In the genomic region with DNA sequence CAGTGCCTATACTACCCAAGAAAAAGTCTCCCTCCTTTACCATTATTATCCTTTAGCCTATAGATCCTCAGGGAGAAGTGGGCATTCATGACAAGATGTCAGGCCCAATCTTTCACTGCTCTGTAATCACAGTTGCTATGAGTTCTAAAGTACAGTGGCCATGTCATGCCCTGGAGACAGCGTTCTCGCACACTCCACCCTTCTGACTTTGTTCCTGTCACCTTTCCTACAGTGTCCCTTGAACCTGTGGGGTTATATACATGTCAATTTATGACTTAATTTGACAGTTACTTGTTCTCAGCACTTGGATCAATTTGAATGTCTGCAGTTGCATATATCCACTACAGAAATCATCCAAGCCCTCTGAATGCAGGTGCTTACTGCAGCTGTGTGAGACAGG, we compare ENCODE assay signal across 29 mouse cellular contexts. TPM values are rescaled to one million over a fixed set of nuclear protein-coding genes. Genes with fewer than 3 reads are reported as not detected.
DNase-seq lines count a peak whose midpoint lies in the region; ATAC-seq and TF ChIP-seq lines count a peak whose summit lies in the region.
"Had no signal": no experiment of that assay in that cellular context is flagged by ENCODE, and none has a peak within 500 bp of the region (broad histone marks: within the 10 kb centered on the region; RNA-seq: fewer than 3 reads in every experiment).

No protein-coding gene starts in this region.

- TF ChIP-seq CTCF in liver, postnatal 0 days (IDR thresholded peaks at IDR 0.05; ENCODE audit: low read depth), result no peak
- TF ChIP-seq CTCF in intestine, postnatal 0 days (IDR thresholded peaks at IDR 0.05; ENCODE audit: low read depth), result no peak

- no peak overlapping the region for H3K9ac ChIP-seq in liver, postnatal 0 days (replicated peaks)
- H3K9ac ChIP-seq in liver, embryonic 12.5 days, result no peak overlapping the region
- H3K9ac ChIP-seq in intestine, postnatal 0 days (ENCODE audit: low read depth, low read length), result no peak overlapping the region
- H3K9ac ChIP-seq: embryonic facial prominence, embryonic 13.5 days; embryonic facial prominence, embryonic 15.5 days; forebrain, embryonic 12.5 days had no signal

- H3K4me2 ChIP-seq in liver, postnatal 0 days (ENCODE audit: low read depth, low read length), result no peak overlapping the region
- H3K4me2 ChIP-seq in liver, embryonic 12.5 days, result no peak overlapping the region
- H3K4me2 ChIP-seq in intestine, postnatal 0 days (replicated peaks; ENCODE audit: low read depth), result no peak overlapping the region
- H3K4me2 ChIP-seq: embryonic facial prominence, embryonic 13.5 days; embryonic facial prominence, embryonic 15.5 days; forebrain, embryonic 12.5 days had no signal

- ATAC-seq in liver, postnatal 0 days, result no peak
- ATAC-seq in liver, embryonic 12.5 days, result no peak
- ATAC-seq in intestine, postnatal 0 days, result peak; percentile 76; the same call in 1 of the 2 replicates
- ATAC-seq: forebrain, embryonic 14.5 days; Patski had no signal

- H3K27ac ChIP-seq in heart, embryonic 10.5 days, result no peak overlapping the region
- H3K27ac ChIP-seq in liver, postnatal 0 days (ENCODE audit: low read depth), result 0 out of 2 replicates have a peak overlapping the region, but pooled peaks have one; percentile 4
- H3K27ac ChIP-seq in liver, embryonic 12.5 days, result no peak overlapping the region
- peak overlapping the region; percentile 60 for H3K27ac ChIP-seq in intestine, postnatal 0 days (ENCODE audit: low read depth, low read length)
- H3K27ac ChIP-seq: embryonic facial prominence, embryonic 13.5 days; embryonic facial prominence, embryonic 15.5 days; forebrain, embryonic 10.5 days; forebrain, embryonic 12.5 days had no signal

- no peak for TF ChIP-seq EP300 in liver, postnatal 0 days (IDR thresholded peaks at IDR 0.05; ENCODE audit: low read depth)

- no peaks in the 10 kb centered on the region for H3K27me3 ChIP-seq in heart, embryonic 10.5 days (ENCODE audit: insufficient read depth, poor library complexity, severe bottlenecking)
- no peaks in the 10 kb centered on the region for H3K27me3 ChIP-seq in liver, postnatal 0 days (ENCODE audit: insufficient read depth, low read length)
- no peaks in the 10 kb centered on the region for H3K27me3 ChIP-seq in liver, embryonic 12.5 days (replicated peaks)
- H3K27me3 ChIP-seq in intestine, postnatal 0 days (replicated peaks; ENCODE audit: control insufficient read depth, insufficient read depth, low read length), result no peaks in the 10 kb centered on the region
- H3K27me3 ChIP-seq: CH12.LX; embryonic facial prominence, embryonic 13.5 days; embryonic facial prominence, embryonic 15.5 days; forebrain, embryonic 12.5 days; Patski had no signal

- H3K4me3 ChIP-seq in heart, embryonic 10.5 days, result no peak overlapping the region
- no peak overlapping the region for H3K4me3 ChIP-seq in liver, postnatal 0 days (ENCODE audit: low read depth, low read length)
- H3K4me3 ChIP-seq in liver, embryonic 12.5 days, result no peak overlapping the region
- no peak overlapping the region for H3K4me3 ChIP-seq in intestine, postnatal 0 days (ENCODE audit: low read depth, low read length)
- H3K4me3 ChIP-seq: embryonic facial prominence, embryonic 13.5 days; embryonic facial prominence, embryonic 15.5 days; erythroblast, embryonic 14.5 days; forebrain, embryonic 10.5 days; forebrain, embryonic 12.5 days had no signal

- H3K36me3 ChIP-seq in heart, embryonic 10.5 days, result no peaks in the 10 kb centered on the region
- no peaks in the 10 kb centered on the region for H3K36me3 ChIP-seq in liver, postnatal 0 days (replicated peaks; ENCODE audit: insufficient read depth, low read length)
- no peaks in the 10 kb centered on the region for H3K36me3 ChIP-seq in liver, embryonic 12.5 days
- H3K36me3 ChIP-seq in intestine, postnatal 0 days (ENCODE audit: control insufficient read depth, insufficient read depth), result no peaks in the 10 kb centered on the region
- H3K36me3 ChIP-seq: embryonic facial prominence, embryonic 13.5 days; embryonic facial prominence, embryonic 15.5 days; forebrain, embryonic 10.5 days; forebrain, embryonic 12.5 days had no signal

- no peaks in the 10 kb centered on the region for H3K9me3 ChIP-seq in heart, embryonic 10.5 days
- no peaks in the 10 kb centered on the region for H3K9me3 ChIP-seq in liver, postnatal 0 days (ENCODE audit: low read length)
- no peaks in the 10 kb centered on the region for H3K9me3 ChIP-seq in liver, embryonic 12.5 days (replicated peaks)
- no peaks in the 10 kb centered on the region for H3K9me3 ChIP-seq in intestine, postnatal 0 days (ENCODE audit: control insufficient read depth)
- H3K9me3 ChIP-seq: embryonic facial prominence, embryonic 13.5 days; embryonic facial prominence, embryonic 15.5 days; forebrain, embryonic 10.5 days; forebrain, embryonic 12.5 days; G1E had no signal

- WGBS in heart, embryonic 10.5 days, result 87% methylated on average over 2 of the region's 2 CpGs
- 88% methylated on average over 2 of the region's 2 CpGs for whole genome bisulfite sequencing in liver, postnatal 0 days (ENCODE audit: insufficient replicate concordance)
- WGBS in liver, embryonic 12.5 days (ENCODE audit: insufficient replicate concordance), result 88% methylated on average over 2 of the region's 2 CpGs
- 49% methylated on average over 2 of the region's 2 CpGs for WGBS in intestine, postnatal 0 days

- DNase-seq in heart, adult 11 months, result peak; percentile 27
- no peak for DNase-seq in heart, embryonic 10.5 days (ENCODE audit: low spot score)
- DNase-seq in liver, postnatal 0 days, result no peak
- DNase-seq in adrenal gland, adult 8-10 months, result no peak
- DNase-seq in gastrocnemius, adult 18-20 months (ENCODE audit: low spot score), result no peak
- DNase-seq: adrenal gland, postnatal 10 days; adrenal gland, postnatal 25 days; B cell, adult 2 months; cerebellum, adult 11 months; cerebellum, adult 18-20 months; cerebellum, adult 8-10 months; cerebellum, adult 9-11 months; cerebellum, postnatal 14 days; cerebellum, postnatal 36 days; embryo, embryonic 11 days had no signal

- peaks cover 16% of the 10 kb centered on the region; the same call in 1 of the 2 replicates for H3K4me1 ChIP-seq in heart, embryonic 10.5 days
- peaks cover 21% of the 10 kb centered on the region for H3K4me1 ChIP-seq in liver, postnatal 0 days (ENCODE audit: insufficient read depth)
- peaks cover 54% of the 10 kb centered on the region for H3K4me1 ChIP-seq in liver, embryonic 12.5 days
- H3K4me1 ChIP-seq in intestine, postnatal 0 days (replicated peaks; ENCODE audit: control insufficient read depth, insufficient read depth, low read length), result no peaks in the 10 kb centered on the region; the same call in 1 of the 2 replicates
- H3K4me1 ChIP-seq: embryonic facial prominence, embryonic 15.5 days had no signal

RNA-seq across cellular contexts. Expression of gene Numa1, which starts 28.9 kb away (rescaled TPM):
- polyA plus RNA-seq in heart, embryonic 10.5 days (2016; fragmentation: Nextera tagmentation; extraction: Ambion mirVana), result 58.6 and 59.5 TPM in 2 replicates
- 14.1 and 17.2 TPM in 2 replicates for polyA plus RNA-seq in liver, postnatal 0 days (2015; fragmentation: Nextera tagmentation; extraction: Ambion mirVana)
- 48.7 and 53.0 TPM in 2 replicates for polyA plus RNA-seq in liver, embryonic 12.5 days (2016; fragmentation: Nextera tagmentation; extraction: Ambion mirVana)
- polyA plus RNA-seq in intestine, postnatal 0 days (2015; fragmentation: Nextera tagmentation; extraction: Ambion mirVana), result 17.0 and 19.2 TPM in 2 replicates
- total RNA-seq in adrenal gland, adult 8-10 months (2022), result 100 to 1,000 TPM; 191 to 248 (median 221) TPM
- 10 to 100 TPM; 53.5 to 57.4 TPM for total RNA-seq in gastrocnemius, adult 18-20 months (2021)

RNA-seq across cellular contexts. Expression of gene Lrrc51, which starts 29.1 kb away (rescaled TPM):
- polyA plus RNA-seq in heart, embryonic 10.5 days (2016; fragmentation: Nextera tagmentation; extraction: Ambion mirVana), result 7.6 and 9.4 TPM in 2 replicates
- 2.5 and 3.1 TPM in 2 replicates for polyA plus RNA-seq in liver, postnatal 0 days (2015; fragmentation: Nextera tagmentation; extraction: Ambion mirVana)
- polyA plus RNA-seq in liver, embryonic 12.5 days (2016; fragmentation: Nextera tagmentation; extraction: Ambion mirVana), result 2.8 and 3.6 TPM in 2 replicates
- 3.1 and 3.6 TPM in 2 replicates for polyA plus RNA-seq in intestine, postnatal 0 days (2015; fragmentation: Nextera tagmentation; extraction: Ambion mirVana)
- 10 to 100 TPM; 11.3 to 19.1 (median 16.7) TPM for total RNA-seq in adrenal gland, adult 8-10 months (2022)
- total RNA-seq in gastrocnemius, adult 18-20 months (2021), result 1 to 10 TPM; 4.0 to 4.3 TPM
- polyA plus RNA-seq: erythroblast, embryonic 14.5 days had no signal

RNA-seq across cellular contexts. Expression of gene Il18bp, which starts 55.7 kb away (rescaled TPM):
- polyA plus RNA-seq in heart, embryonic 10.5 days (2016; fragmentation: Nextera tagmentation; extraction: Ambion mirVana), result 2.4 and 2.5 TPM in 2 replicates
- 37.7 and 40.6 TPM in 2 replicates for polyA plus RNA-seq in liver, postnatal 0 days (2015; fragmentation: Nextera tagmentation; extraction: Ambion mirVana)
- polyA plus RNA-seq in liver, embryonic 12.5 days (2016; fragmentation: Nextera tagmentation; extraction: Ambion mirVana), result 4.5 and 4.9 TPM in 2 replicates
- 5.2 and 5.8 TPM in 2 replicates for polyA plus RNA-seq in intestine, postnatal 0 days (2015; fragmentation: Nextera tagmentation; extraction: Ambion mirVana)
- 10 to 100 TPM in 2 of 4 experiments, 1 to 10 TPM in 2; 8.1 to 12.5 (median 10.1) TPM for total RNA-seq in adrenal gland, adult 8-10 months (2022)
- total RNA-seq in gastrocnemius, adult 18-20 months (2021), result 1 to 10 TPM; 1.5 to 2.3 TPM

RNA-seq across cellular contexts. Expression of gene Tomt, which starts 56.7 kb away (rescaled TPM):
- 0.41 and 0.63 TPM in 2 replicates for polyA plus RNA-seq in heart, embryonic 10.5 days (2016; fragmentation: Nextera tagmentation; extraction: Ambion mirVana)
- polyA plus RNA-seq in liver, postnatal 0 days (2015; fragmentation: Nextera tagmentation; extraction: Ambion mirVana), result 0.09 and 0.12 TPM in 2 replicates
- polyA plus RNA-seq in liver, embryonic 12.5 days (2016; fragmentation: Nextera tagmentation; extraction: Ambion mirVana), result 0.14 and 0.30 TPM in 2 replicates
- polyA plus RNA-seq in intestine, postnatal 0 days (2015; fragmentation: Nextera tagmentation; extraction: Ambion mirVana), result 0.20 and 0.25 TPM in 2 replicates
- not detected for total RNA-seq in adrenal gland, adult 8-10 months (2022)
- not detected for total RNA-seq in gastrocnemius, adult 18-20 months (2021)
- total RNA-seq: adrenal gland, adult 18-20 months; adrenal gland, postnatal 25 days; adrenal gland, postnatal 4 days had no signal
- polyA plus RNA-seq: CD4-positive, CD25-positive, alpha-beta regulatory T cell, adult 4 months; erythroblast, embryonic 14.5 days had no signal

RNA-seq across cellular contexts. Expression of gene Lamtor1, which starts 57.1 kb away (rescaled TPM):
- polyA plus RNA-seq in heart, embryonic 10.5 days (2016; fragmentation: Nextera tagmentation; extraction: Ambion mirVana), result 169 and 176 TPM in 2 replicates
- polyA plus RNA-seq in liver, postnatal 0 days (2015; fragmentation: Nextera tagmentation; extraction: Ambion mirVana), result 61.5 and 62.2 TPM in 2 replicates
- polyA plus RNA-seq in liver, embryonic 12.5 days (2016; fragmentation: Nextera tagmentation; extraction: Ambion mirVana), result 82.3 and 82.5 TPM in 2 replicates
- 179 TPM in 2 replicates for polyA plus RNA-seq in intestine, postnatal 0 days (2015; fragmentation: Nextera tagmentation; extraction: Ambion mirVana)
- total RNA-seq in adrenal gland, adult 8-10 months (2022), result 100 to 1,000 TPM in 3 of 4 experiments, 10 to 100 TPM in 1; 92.8 to 107 (median 104) TPM
- total RNA-seq in gastrocnemius, adult 18-20 months (2021), result 100 to 1,000 TPM; 104 to 108 TPM

Comparison
In these comparisons a context has a peak if more than half of its experiments do, and no peak if none do; other contexts are left out.
1. H3K27ac ChIP-seq: peak in liver, postnatal 0 days (single experiment) and intestine, postnatal 0 days (single experiment); none in heart, embryonic 10.5 days (single experiment) and liver, embryonic 12.5 days (single experiment).